Mouse (Mus musculus): ENCODE results near the gene Tmem179b. TPM values are rescaled to one million over a fixed set of nuclear protein-coding genes. Genes with fewer than 3 reads are reported as not detected.

The Tmem179b gene
- total and polyA plus RNA-seq, 2 experiments from 2014 or later: 19.6 to 22.6 TPM

DNA sequence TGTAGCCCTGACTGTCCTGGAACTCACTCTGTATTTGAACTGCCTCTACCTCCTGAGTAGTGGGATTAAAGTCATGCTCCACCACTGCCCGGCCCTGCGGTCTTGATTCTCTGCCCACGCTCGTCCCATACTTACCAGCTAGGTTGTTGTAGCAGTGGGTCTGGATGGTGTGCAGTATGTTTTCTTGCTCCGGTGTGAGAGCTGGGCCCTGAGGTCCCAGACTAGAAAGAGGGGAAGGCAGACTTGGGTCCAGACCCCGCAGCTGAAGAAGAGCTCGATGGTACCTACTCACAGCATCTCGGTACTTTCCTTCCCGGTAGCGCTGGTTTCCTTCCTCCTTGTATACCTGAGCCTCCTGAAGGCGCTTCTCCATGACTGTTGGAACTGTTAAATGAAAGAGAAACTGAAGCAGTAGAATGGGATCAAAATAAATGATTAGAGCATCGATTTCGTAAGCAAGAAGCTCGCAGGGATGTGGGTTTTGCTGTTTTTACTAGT, 44.1 kb upstream of the Tmem179b start:
- H3K4me3 ChIP-seq (ENCODE audit: low read depth, low read length): peak overlapping the region; percentile 97
- no peak for TF ChIP-seq CTCF (IDR thresholded peaks at IDR 0.05; ENCODE audit: low read depth)
- peaks cover 5% of the 10 kb centered on the region for H3K36me3 ChIP-seq (ENCODE audit: insufficient read depth)
- H3K4me1 ChIP-seq (ENCODE audit: insufficient read depth): peaks cover 32% of the 10 kb centered on the region
- peak overlapping the region; percentile 100 for H3K27ac ChIP-seq (ENCODE audit: low read depth, low read length)
- DNase-seq: no peak
- ATAC-seq: no peak
- H3K27me3 ChIP-seq (ENCODE audit: insufficient read depth, low read length): no peaks in the 10 kb centered on the region
- no peaks in the 10 kb centered on the region for H3K9me3 ChIP-seq (ENCODE audit: low read length)
- 27% methylated on average over 14 of the region's 14 CpGs for WGBS
- peak overlapping the region; percentile 88 for H3K4me2 ChIP-seq (ENCODE audit: low read depth)
- peak overlapping the region; percentile 63 for H3K9ac ChIP-seq

DNA sequence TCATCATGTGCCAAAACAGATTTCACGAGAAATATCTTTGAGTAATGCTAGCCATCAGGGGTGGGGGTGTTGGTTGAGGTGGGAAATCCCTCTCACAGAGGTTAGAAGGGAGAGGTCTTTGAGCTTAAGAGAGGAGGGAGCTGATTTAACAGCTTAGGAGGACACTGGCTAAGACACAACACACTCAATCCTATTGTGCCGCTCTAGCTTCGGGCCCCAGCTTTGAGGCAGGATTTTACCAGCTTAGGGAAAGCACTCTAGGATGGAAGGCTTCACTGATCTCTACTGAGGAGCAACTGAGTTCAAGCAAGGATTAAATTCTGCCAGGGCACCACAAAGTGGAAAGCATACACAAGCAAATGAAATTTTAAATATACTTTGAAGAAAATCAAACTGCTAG, 42.7 kb upstream of the Tmem179b start:
- peak overlapping the region; percentile 29; the same call in 1 of the 2 replicates for H3K9ac ChIP-seq
- H3K27me3 ChIP-seq (ENCODE audit: insufficient read depth, low read length): no peaks in the 10 kb centered on the region
- H3K4me2 ChIP-seq (ENCODE audit: low read depth): peak overlapping the region; percentile 17; the same call in 1 of the 2 replicates
- H3K4me3 ChIP-seq (ENCODE audit: low read depth, low read length): no peak overlapping the region
- H3K9me3 ChIP-seq (ENCODE audit: low read length): no peaks in the 10 kb centered on the region
- peaks cover 28% of the 10 kb centered on the region for H3K4me1 ChIP-seq (ENCODE audit: insufficient read depth)
- WGBS: 55% methylated on average over 3 of the region's 3 CpGs
- ATAC-seq: no peak
- no peak overlapping the region for H3K27ac ChIP-seq (ENCODE audit: low read depth, low read length)
- DNase-seq: no peak
- TF ChIP-seq CTCF (IDR thresholded peaks at IDR 0.05; ENCODE audit: low read depth): no peak
- H3K36me3 ChIP-seq (ENCODE audit: insufficient read depth): peaks cover 4% of the 10 kb centered on the region

DNA sequence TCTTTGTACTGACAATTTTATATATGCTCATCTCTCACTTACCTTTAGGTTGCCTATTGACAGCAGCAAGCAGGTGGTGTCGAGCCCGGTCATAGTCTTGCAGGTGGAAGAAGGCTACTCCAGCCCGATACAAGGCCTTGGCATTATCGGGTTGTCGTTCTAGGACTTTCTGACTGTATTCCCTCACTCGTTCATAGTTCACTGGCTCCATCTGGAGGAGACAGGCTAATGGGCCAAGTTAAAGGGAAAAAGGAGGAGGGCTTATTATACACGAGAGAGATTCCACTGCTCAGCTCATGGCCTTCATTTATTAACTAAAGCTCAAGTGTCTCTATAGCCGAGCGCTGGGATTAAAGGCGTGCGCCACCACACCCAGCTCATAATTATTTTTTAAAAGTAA, 41.5 kb upstream of the Tmem179b start:
- H3K4me2 ChIP-seq (ENCODE audit: low read depth): no peak overlapping the region
- no peak overlapping the region for H3K9ac ChIP-seq
- H3K9me3 ChIP-seq (ENCODE audit: low read length): no peaks in the 10 kb centered on the region
- ATAC-seq: no peak
- whole genome bisulfite sequencing: 65% methylated on average over 11 of the region's 11 CpGs
- TF ChIP-seq CTCF (IDR thresholded peaks at IDR 0.05; ENCODE audit: low read depth): peak; percentile 36
- H3K36me3 ChIP-seq (ENCODE audit: insufficient read depth): peaks cover 12% of the 10 kb centered on the region
- H3K27ac ChIP-seq (ENCODE audit: low read depth, low read length): no peak overlapping the region
- DNase-seq: no peak
- H3K4me1 ChIP-seq (ENCODE audit: insufficient read depth): peaks cover 18% of the 10 kb centered on the region
- no peak overlapping the region for H3K4me3 ChIP-seq (ENCODE audit: low read depth, low read length)
- H3K27me3 ChIP-seq (ENCODE audit: insufficient read depth, low read length): no peaks in the 10 kb centered on the region

DNA sequence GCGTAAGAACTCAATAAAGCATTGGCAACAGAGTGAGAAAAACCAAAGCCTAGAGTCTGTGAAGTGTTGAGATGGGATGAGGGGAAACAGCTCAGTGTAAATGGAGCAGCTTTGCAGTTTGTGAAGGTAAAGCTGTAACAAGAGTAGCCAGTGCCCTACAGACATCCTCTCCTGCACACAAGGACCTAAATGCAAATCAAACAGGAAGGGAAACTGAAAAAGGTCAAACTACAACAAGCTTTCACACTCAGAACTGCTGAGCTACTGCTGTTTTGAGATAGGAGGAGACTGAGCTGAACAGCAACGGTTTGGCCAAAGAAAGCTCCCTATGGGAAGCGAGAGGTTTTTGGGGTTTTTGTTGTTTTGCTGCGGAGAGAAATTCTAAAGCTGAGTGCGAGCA, 32.5 kb upstream of the Tmem179b start:
- Histone ChIP-seq H3K4me3 (ENCODE audit: low read depth, low read length) (no peak overlapping the region), H3K4me1 (ENCODE audit: insufficient read depth) (peaks cover 7% of the 10 kb centered on the region), H3K9me3 (ENCODE audit: low read length) (no peaks in the 10 kb centered on the region), H3K27ac (ENCODE audit: low read depth, low read length) (no peak overlapping the region), H3K27me3 (ENCODE audit: insufficient read depth, low read length) (no peaks in the 10 kb centered on the region), H3K9ac (no peak overlapping the region), H3K36me3 (ENCODE audit: insufficient read depth) (peaks cover 30% of the 10 kb centered on the region), H3K4me2 (ENCODE audit: low read depth) (no peak overlapping the region)
- no peak for DNase-seq
- no peak for ATAC-seq
- no peak for TF ChIP-seq CTCF (IDR thresholded peaks at IDR 0.05; ENCODE audit: low read depth)
- 89% methylated on average over 5 of the region's 5 CpGs for WGBS

DNA sequence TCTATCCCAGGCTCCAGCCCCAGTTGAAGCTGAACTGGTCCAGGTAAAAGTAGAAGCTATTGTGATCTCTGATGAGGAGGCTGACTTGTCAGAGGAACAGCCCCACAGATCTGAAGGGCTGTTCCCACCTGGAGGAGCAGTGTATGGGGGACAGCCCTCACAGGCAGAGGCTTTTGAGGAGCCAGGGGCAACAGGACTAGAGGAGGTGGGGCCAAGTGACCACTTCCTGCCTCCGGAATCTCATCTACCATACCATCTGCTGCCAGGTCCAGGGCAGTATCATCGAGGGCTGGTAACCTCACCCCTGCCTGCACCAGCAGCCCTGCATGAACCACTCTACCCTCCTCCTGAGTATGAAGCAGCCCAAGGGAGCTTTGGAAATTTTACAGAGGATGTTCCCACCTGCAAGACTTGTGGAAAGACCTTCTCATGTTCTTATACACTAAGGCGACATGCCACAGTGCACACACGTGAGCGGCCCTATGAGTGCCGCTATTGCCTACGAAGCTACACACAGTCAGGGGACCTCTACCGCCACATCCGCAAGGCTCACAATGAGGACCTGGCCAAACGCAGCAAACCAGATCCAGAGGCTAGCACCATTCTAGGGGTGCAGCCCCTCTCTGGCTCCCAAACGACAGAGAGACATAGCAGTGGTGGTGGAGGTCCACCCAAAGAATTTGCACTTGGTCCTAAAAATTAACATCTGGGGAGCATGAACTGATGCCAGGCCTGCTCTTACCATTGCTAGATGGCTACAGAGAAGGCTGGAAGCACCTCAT, 29.8 kb upstream of the Tmem179b start:
- Histone ChIP-seq H3K4me1 (ENCODE audit: insufficient read depth) (peaks cover 7% of the 10 kb centered on the region), H3K36me3 (ENCODE audit: insufficient read depth) (peaks cover 12% of the 10 kb centered on the region; the same call in 1 of the 2 replicates), H3K4me3 (ENCODE audit: low read depth, low read length) (no peak overlapping the region), H3K9me3 (ENCODE audit: low read length) (no peaks in the 10 kb centered on the region), H3K9ac (no peak overlapping the region), H3K27ac (ENCODE audit: low read depth, low read length) (no peak overlapping the region), H3K27me3 (ENCODE audit: insufficient read depth, low read length) (no peaks in the 10 kb centered on the region), H3K4me2 (ENCODE audit: low read depth) (no peak overlapping the region)
- TF ChIP-seq CTCF (IDR thresholded peaks at IDR 0.05; ENCODE audit: low read depth): no peak
- no peak for ATAC-seq
- no peak for DNase-seq
- 94% methylated on average over 11 of the region's 11 CpGs for WGBS

DNA sequence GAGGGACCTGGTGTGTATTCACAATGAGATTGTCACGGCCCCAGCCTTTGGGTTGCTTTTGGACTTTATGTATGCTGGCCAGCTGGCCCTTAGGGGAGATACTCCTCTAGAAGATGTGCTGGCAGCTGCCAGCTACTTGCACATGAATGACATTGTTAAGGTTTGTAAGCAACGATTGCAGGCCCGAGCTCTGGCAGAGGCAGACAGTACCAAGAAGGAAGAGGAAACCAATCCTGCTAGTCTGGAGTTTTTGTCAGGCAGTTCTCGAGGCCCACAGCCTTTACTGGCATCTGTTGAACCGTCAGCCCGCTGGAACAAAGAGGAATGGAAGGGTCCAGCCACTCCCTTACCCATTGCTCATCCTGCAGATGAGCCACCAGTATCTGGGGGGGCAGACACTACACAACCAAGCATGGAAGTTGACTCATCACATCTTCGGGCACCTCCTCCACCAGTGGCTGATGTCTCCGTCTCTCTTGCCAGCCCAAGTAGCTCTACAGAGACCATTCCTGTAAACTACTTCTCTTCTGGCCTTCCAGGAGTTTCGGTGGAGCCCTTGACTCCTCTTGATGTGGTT, 29.0 kb upstream of the Tmem179b start:
- WGBS: 91% methylated on average over 9 of the region's 9 CpGs

More for the DNA sequence above, 29.0 kb upstream of the Tmem179b start:
- H3K4me1 ChIP-seq (ENCODE audit: insufficient read depth): peaks cover 7% of the 10 kb centered on the region
- peak overlapping the region; percentile 90; the same call in 1 of the 2 replicates for H3K27ac ChIP-seq (ENCODE audit: low read depth, low read length)
- ATAC-seq: no peak
- no peak for DNase-seq
- no peaks in the 10 kb centered on the region for H3K9me3 ChIP-seq (ENCODE audit: low read length)
- peaks cover 5% of the 10 kb centered on the region; the same call in 1 of the 2 replicates for H3K36me3 ChIP-seq (ENCODE audit: insufficient read depth)
- TF ChIP-seq CTCF (IDR thresholded peaks at IDR 0.05; ENCODE audit: low read depth): no peak
- peak overlapping the region; percentile 75 for H3K4me2 ChIP-seq (ENCODE audit: low read depth)
- no peaks in the 10 kb centered on the region for H3K27me3 ChIP-seq (ENCODE audit: insufficient read depth, low read length)
- H3K9ac ChIP-seq: peak overlapping the region; percentile 56; the same call in 1 of the 2 replicates
- peak overlapping the region; percentile 58; the same call in 1 of the 2 replicates for H3K4me3 ChIP-seq (ENCODE audit: low read depth, low read length)
